Mouse (Mus musculus) embryonic facial prominence, embryonic 15.5 days (tissue): ENCODE results near the gene Zfp976. TPM values are rescaled to one million over a fixed set of nuclear protein-coding genes. Genes with fewer than 3 reads are reported as not detected.
"Not testable (repeated sequence)": the region's sequence is repeated elsewhere in the genome, so short reads cannot be mapped to it uniquely, and the experiment has no call there.

Source experiments
- ATAC-seq: fragments of 200-750 bp; cut with Nextera tagmentation; 2 replicates; pipeline ENCODE4 v1.8.0; 2017; ENCODE audit warnings: low read depth, moderate TSS enrichment; ENCODE audit not compliant: insufficient number of reproducible peaks, low FRiP score, low TSS enrichment
- H3K27ac ChIP-seq: fragments of 300-500 bp; sonication (generic); replicated peaks from 2 replicates; pipeline ENCODE4 v1.5.1; 2015; ENCODE audit warnings: mild to moderate bottlenecking, inconsistent platforms
- H3K27me3 ChIP-seq: fragments of 300-500 bp; sonication (generic); 2 replicates; pipeline ENCODE4 v1.6.1; 2015; ENCODE audit warnings: inconsistent platforms
- H3K36me3 ChIP-seq: fragments of 300-500 bp; sonication (generic); 2 replicates; pipeline ENCODE4 v1.6.1; 2015; ENCODE audit warnings: mild to moderate bottlenecking, inconsistent platforms
- H3K4me1 ChIP-seq: fragments of 300-500 bp; sonication (generic); 2 replicates; pipeline ENCODE4 v1.6.1; 2015; ENCODE audit warnings: inconsistent platforms
- H3K4me2 ChIP-seq: fragments of 300-500 bp; sonication (generic); replicated peaks from 2 replicates; pipeline ENCODE4 v1.6.1; 2015; ENCODE audit warnings: mild to moderate bottlenecking, inconsistent platforms
- H3K4me3 ChIP-seq: fragments of 300-500 bp; sonication (generic); replicated peaks from 2 replicates; pipeline ENCODE4 v1.5.1; 2015; ENCODE audit warnings: mild to moderate bottlenecking, inconsistent platforms
- H3K9ac ChIP-seq: fragments of 300-500 bp; sonication (generic); 2 replicates; pipeline ENCODE4 v1.6.1; 2015; ENCODE audit warnings: inconsistent platforms
- H3K9me3 ChIP-seq: fragments of 300-500 bp; sonication (generic); replicated peaks from 2 replicates; pipeline ENCODE4 v1.6.1; 2016; ENCODE audit warnings: inconsistent platforms
- WGBS: fragments of 180-500 bp; shearing (Covaris S2); methylation state at CpG from one replicate; pipeline ENCODE4 v1.1.7; 2015; 5-methylcytosine and 5-hydroxymethylcytosine counted together
- polyA plus RNA-seq: library from polyadenylated mRNA; unstranded; fragments of >200 nt; fragmentation: Nextera tagmentation; extraction: Ambion mirVana; gene quantifications from 2 replicates; pipeline ENCODE4 v1.2.1, GENCODE M21; 2015

Gene Zfp976
- polyA plus RNA-seq = 2.2 and 2.9 TPM in 2 replicates

GRCm38 (mm10) chr7:42642152-42643115 is at the start of gene Zfp976:
Gene Zfp976 (minus strand): TSS chr7:42642588.
- not testable (repeated sequence) for H3K36me3 ChIP-seq, H3K27ac ChIP-seq, H3K27me3 ChIP-seq, H3K4me1 ChIP-seq, H3K9me3 ChIP-seq
- H3K9ac ChIP-seq = peak within 1 kb of the TSS; percentile 28; the same call in 1 of the 2 replicates
- WGBS = 2% methylated on average over 25 of the region's 25 CpGs
- peak within 1 kb of the TSS; percentile 47 for H3K4me3 ChIP-seq
- ATAC-seq = peak; percentile 91
- peak within 1 kb of the TSS; percentile 45 for H3K4me2 ChIP-seq

GRCm38 (mm10) chr7:42680081-42680480 is 37.7 kb upstream of the Zfp976 start:
- not testable (repeated sequence) for H3K4me2 ChIP-seq, H3K4me1 ChIP-seq, H3K27ac ChIP-seq, H3K27me3 ChIP-seq, H3K9me3 ChIP-seq, H3K36me3 ChIP-seq, ATAC-seq, H3K9ac ChIP-seq, H3K4me3 ChIP-seq
- 94% methylated on average over 6 of the region's 6 CpGs for WGBS

- H3K9ac ChIP-seq, ATAC-seq: not testable (repeated sequence)
Observed at GRCm38 (mm10) chr7:42679646-42680045, 37.3 kb upstream of the Zfp976 start.

GRCm38 (mm10) chr7:42660140-42660539 is 17.8 kb upstream of the Zfp976 start:
- H3K27ac ChIP-seq, H3K27me3 ChIP-seq, H3K4me3 ChIP-seq, H3K4me1 ChIP-seq, H3K9ac ChIP-seq, ATAC-seq, H3K4me2 ChIP-seq: not testable (repeated sequence)
- Histone ChIP-seq H3K9me3 (peaks cover 14% of the 10 kb centered on the region; the same call in 1 of the 2 replicates), H3K36me3 (peaks cover 22% of the 10 kb centered on the region)
- 80% methylated on average over 5 of the region's 5 CpGs for WGBS

More at GRCm38 (mm10) chr7:42679646-42680045, 37.3 kb upstream of the Zfp976 start:
- H3K9me3 ChIP-seq, H3K4me3 ChIP-seq, H3K36me3 ChIP-seq, H3K4me2 ChIP-seq, H3K27ac ChIP-seq, H3K4me1 ChIP-seq, H3K27me3 ChIP-seq: not testable (repeated sequence)

- not testable (repeated sequence) for H3K9me3 ChIP-seq, H3K4me1 ChIP-seq, ATAC-seq, H3K4me2 ChIP-seq, H3K36me3 ChIP-seq, H3K4me3 ChIP-seq, H3K9ac ChIP-seq, H3K27ac ChIP-seq, H3K27me3 ChIP-seq
- 69% methylated on average over 2 of the region's 2 CpGs for WGBS
Observed at GRCm38 (mm10) chr7:42655211-42655610, 12.8 kb upstream of the Zfp976 start.

GRCm38 (mm10) chr7:42643120-42643620 is 782 bp upstream of the Zfp976 start:
- peak overlapping the region; percentile 45 for H3K4me2 ChIP-seq
- not testable (repeated sequence) for H3K9ac ChIP-seq, H3K27ac ChIP-seq, H3K36me3 ChIP-seq, H3K9me3 ChIP-seq, H3K27me3 ChIP-seq, ATAC-seq, H3K4me1 ChIP-seq
- WGBS = 16% methylated on average over 3 of the region's 3 CpGs
- peak overlapping the region; percentile 47 for H3K4me3 ChIP-seq

- H3K9ac ChIP-seq, H3K36me3 ChIP-seq, H3K27ac ChIP-seq, H3K4me2 ChIP-seq, H3K9me3 ChIP-seq, ATAC-seq, H3K4me3 ChIP-seq, H3K27me3 ChIP-seq, H3K4me1 ChIP-seq: not testable (repeated sequence)
Observed at GRCm38 (mm10) chr7:42631031-42631430, 11.4 kb downstream of the Zfp976 start.

- not testable (repeated sequence) for H3K36me3 ChIP-seq, H3K27me3 ChIP-seq, H3K4me2 ChIP-seq, H3K9ac ChIP-seq, H3K27ac ChIP-seq, H3K4me1 ChIP-seq, H3K4me3 ChIP-seq, ATAC-seq
- peaks cover 13% of the 10 kb centered on the region; the same call in 1 of the 2 replicates for H3K9me3 ChIP-seq
Observed at GRCm38 (mm10) chr7:42595666-42596065, 46.7 kb downstream of the Zfp976 start.

GRCm38 (mm10) chr7:42592413-42592812 is 50.0 kb downstream of the Zfp976 start, which contains the start of gene Zfp977:
Gene Zfp977 (minus strand): TSS chr7:42592547.
- peaks cover 12% of the 10 kb centered on the region; the same call in 1 of the 2 replicates for H3K9me3 ChIP-seq
- H3K4me3 ChIP-seq, H3K27me3 ChIP-seq, H3K36me3 ChIP-seq, H3K4me2 ChIP-seq, ATAC-seq, H3K27ac ChIP-seq, H3K4me1 ChIP-seq, H3K9ac ChIP-seq: not testable (repeated sequence)
- 85% methylated on average over 11 of the region's 11 CpGs for WGBS

- H3K27me3 ChIP-seq, H3K27ac ChIP-seq, H3K9me3 ChIP-seq, H3K36me3 ChIP-seq, ATAC-seq, H3K4me3 ChIP-seq, H3K9ac ChIP-seq, H3K4me1 ChIP-seq, H3K4me2 ChIP-seq: not testable (repeated sequence)
Observed at GRCm38 (mm10) chr7:42591311-42591710, 51.1 kb downstream of the Zfp976 start.

GRCm38 (mm10) chr7:42578488-42578887 is 63.9 kb downstream of the Zfp976 start, which contains the start of gene Gm21028:
Gene Gm21028 (minus strand): TSS chr7:42578588.
- H3K9me3 ChIP-seq = peaks cover 40% of the 10 kb centered on the region
- no peak within 1 kb of the TSS for H3K4me3 ChIP-seq
- H3K27ac ChIP-seq = no peak within 1 kb of the TSS
- no peaks in the 10 kb centered on the region for H3K36me3 ChIP-seq
- no peaks in the 10 kb centered on the region for H3K27me3 ChIP-seq
- H3K4me2 ChIP-seq = no peak within 1 kb of the TSS
- whole genome bisulfite sequencing = 92% methylated on average over 5 of the region's 5 CpGs
- no peaks in the 10 kb centered on the region for H3K4me1 ChIP-seq
- ATAC-seq = no peak
- no peak within 1 kb of the TSS for H3K9ac ChIP-seq
